Mouse (Mus musculus) stomach, embryonic 15.5 days (tissue): Measurements from ENCODE around the gene Adam3. TPM values are rescaled to one million over a fixed set of nuclear protein-coding genes. Genes with fewer than 3 reads are reported as not detected.

Experiments used
- ATAC-seq: fragments of 200-750 bp; cut with Nextera tagmentation; 2 replicates; pipeline ENCODE4 v1.8.0; 2017; ENCODE audit warnings: low read depth, moderate number of reproducible peaks, moderate TSS enrichment; ENCODE audit not compliant: insufficient read depth, low FRiP score
- H3K27ac ChIP-seq: fragments of 300-500 bp; sonication (generic); 2 replicates; pipeline ENCODE4 v1.5.1; 2015; ENCODE audit warnings: mild to moderate bottlenecking, inconsistent platforms
- H3K27me3 ChIP-seq: fragments of 300-500 bp; sonication (generic); replicated peaks from 2 replicates; pipeline ENCODE4 v1.6.1; 2015; ENCODE audit warnings: inconsistent platforms
- H3K36me3 ChIP-seq: fragments of 300-500 bp; sonication (generic); 2 replicates; pipeline ENCODE4 v1.6.1; 2015; ENCODE audit warnings: inconsistent platforms
- H3K4me1 ChIP-seq: fragments of 300-500 bp; sonication (generic); 2 replicates; pipeline ENCODE4 v1.6.1; 2015; ENCODE audit warnings: inconsistent platforms
- H3K4me2 ChIP-seq: fragments of 300-500 bp; sonication (generic); 2 replicates; pipeline ENCODE4 v1.6.1; 2015; ENCODE audit warnings: mild to moderate bottlenecking, inconsistent platforms
- H3K4me3 ChIP-seq: fragments of 300-500 bp; sonication (generic); replicated peaks from 2 replicates; pipeline ENCODE4 v1.5.1; 2015; ENCODE audit warnings: inconsistent platforms
- H3K9ac ChIP-seq: fragments of 300-500 bp; sonication (generic); 2 replicates; pipeline ENCODE4 v1.6.1; 2015; ENCODE audit warnings: inconsistent platforms
- H3K9me3 ChIP-seq: fragments of 300-500 bp; sonication (generic); 2 replicates; pipeline ENCODE4 v1.6.1; 2016; ENCODE audit warnings: inconsistent platforms
- WGBS: fragments of 180-500 bp; shearing (Covaris S2); methylation state at CpG from one replicate; pipeline ENCODE4 v1.1.7; 2015; 5-methylcytosine and 5-hydroxymethylcytosine counted together
- polyA plus RNA-seq: library from polyadenylated mRNA; unstranded; fragments of >200 nt; fragmentation: Nextera tagmentation; extraction: Ambion mirVana; gene quantifications from 2 replicates; pipeline ENCODE4 v1.2.1, GENCODE M21; 2015

Adam3 gene
- 0.08 and 0.36 TPM in 2 replicates for polyA plus RNA-seq

- Histone ChIP-seq H3K9me3 (no peaks in the 10 kb centered on the region), H3K4me3 (no peak within 1 kb of the TSS), H3K27me3 (no peaks in the 10 kb centered on the region), H3K4me1 (no peaks in the 10 kb centered on the region), H3K4me2 (no peak within 1 kb of the TSS), H3K9ac (no peak within 1 kb of the TSS), H3K27ac (no peak within 1 kb of the TSS), H3K36me3 (no peaks in the 10 kb centered on the region)
- WGBS, result 47% methylated on average over 11 of the region's 11 CpGs
- no peak for ATAC-seq
These were observed at the start of gene Adam3 for GRCm38 (mm10) chr8:24725630-24726029. Gene Adam3 (minus strand): TSS chr8:24725852.

GRCm38 (mm10) chr8:24724886-24725626 is 596 bp downstream of the Adam3 start:
- Histone ChIP-seq H3K27ac (no peak overlapping the region), H3K9me3 (no peaks in the 10 kb centered on the region), H3K27me3 (no peaks in the 10 kb centered on the region), H3K4me2 (no peak overlapping the region), H3K4me3 (no peak overlapping the region), H3K36me3 (no peaks in the 10 kb centered on the region), H3K4me1 (no peaks in the 10 kb centered on the region), H3K9ac (no peak overlapping the region)
- 45% methylated on average over 16 of the region's 16 CpGs for WGBS
- no peak for ATAC-seq

Other genes starting within 250 kb of the Adam3 start
- gene Adam5, start 98.5 kb upstream of the Adam3 start, polyA plus RNA-seq, result 0.68 and 0.81 TPM in 2 replicates